Mouse (Mus musculus): ENCODE measurements around the gene Ddb2. TPM values are rescaled to one million over a fixed set of nuclear protein-coding genes. Genes with fewer than 3 reads are reported as not detected.

The Ddb2 gene
- 11.5 and 11.7 TPM in 2 replicates for polyA plus RNA-seq (2015; fragmentation: Nextera tagmentation; extraction: Ambion mirVana)

DNA sequence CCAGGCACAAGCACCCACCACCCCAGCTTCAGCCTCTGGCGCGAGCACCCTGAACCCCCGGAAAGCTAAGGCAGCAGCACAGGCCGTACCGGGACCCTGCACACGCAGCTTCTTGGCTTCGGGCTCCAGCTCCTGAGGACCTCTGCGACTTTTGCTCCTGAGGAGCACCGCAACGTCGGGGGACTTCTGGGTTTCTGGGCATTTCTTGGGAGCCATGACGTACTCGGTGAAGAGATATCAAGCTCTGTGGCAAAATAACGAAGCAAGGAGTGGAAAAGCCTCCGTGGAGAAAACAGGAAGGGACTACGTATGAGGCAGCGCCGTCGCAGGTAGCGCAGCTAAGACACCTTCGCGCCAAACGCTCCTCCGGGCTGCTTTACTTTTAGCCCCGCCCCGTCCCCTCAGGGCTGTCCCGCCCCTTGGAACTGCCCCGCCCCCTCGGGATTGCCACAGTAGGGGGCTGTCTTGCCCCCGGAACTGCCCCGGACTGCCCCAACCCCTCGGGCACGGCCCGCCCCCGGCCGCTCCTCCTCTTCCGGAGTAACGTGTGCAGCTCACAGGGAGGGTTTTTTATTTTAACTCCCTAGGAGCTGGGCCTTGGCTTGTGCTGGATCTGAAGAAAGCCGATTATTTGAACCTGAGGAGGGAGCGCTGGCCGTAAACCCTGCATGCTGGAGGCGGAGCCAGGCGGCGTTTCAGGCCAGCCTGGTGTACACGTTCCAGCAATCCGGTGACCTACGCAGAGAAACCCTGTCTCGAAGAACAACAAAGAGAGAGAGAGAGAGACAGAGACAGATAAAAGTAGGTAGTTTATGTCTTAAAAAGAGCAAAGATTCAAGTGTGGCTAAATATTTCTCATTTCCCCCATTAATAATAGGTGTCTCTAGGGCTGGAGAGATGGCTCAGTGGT lies at the start of gene Ddb2:
Gene Ddb2 (minus strand): TSS at position 382 of the 910 bp plus-strand sequence.
- Histone ChIP-seq H3K36me3 (ENCODE audit: control insufficient read depth, insufficient read depth) (no peaks in the 10 kb centered on the region), H3K27me3 (ENCODE audit: control insufficient read depth, insufficient read depth, low read length) (no peaks in the 10 kb centered on the region), H3K9me3 (replicated peaks; ENCODE audit: control insufficient read depth, low read length) (no peaks in the 10 kb centered on the region), H3K4me2 (ENCODE audit: low read depth, low read length) (peak within 1 kb of the TSS; percentile 90), H3K4me1 (ENCODE audit: control insufficient read depth, insufficient read depth, low read length) (peaks cover 5% of the 10 kb centered on the region), H3K27ac (ENCODE audit: low read length) (peak within 1 kb of the TSS; percentile 95), H3K4me3 (ENCODE audit: low read length) (peak within 1 kb of the TSS; percentile 72), H3K9ac (ENCODE audit: low read length) (peak within 1 kb of the TSS; percentile 81)
- WGBS, result under 1% methylated on average over 48 of the region's 48 CpGs
- peak; percentile 99 for ATAC-seq (replicated peaks; ENCODE audit: extremely low read depth, insufficient read depth, low FRiP score)

DNA sequence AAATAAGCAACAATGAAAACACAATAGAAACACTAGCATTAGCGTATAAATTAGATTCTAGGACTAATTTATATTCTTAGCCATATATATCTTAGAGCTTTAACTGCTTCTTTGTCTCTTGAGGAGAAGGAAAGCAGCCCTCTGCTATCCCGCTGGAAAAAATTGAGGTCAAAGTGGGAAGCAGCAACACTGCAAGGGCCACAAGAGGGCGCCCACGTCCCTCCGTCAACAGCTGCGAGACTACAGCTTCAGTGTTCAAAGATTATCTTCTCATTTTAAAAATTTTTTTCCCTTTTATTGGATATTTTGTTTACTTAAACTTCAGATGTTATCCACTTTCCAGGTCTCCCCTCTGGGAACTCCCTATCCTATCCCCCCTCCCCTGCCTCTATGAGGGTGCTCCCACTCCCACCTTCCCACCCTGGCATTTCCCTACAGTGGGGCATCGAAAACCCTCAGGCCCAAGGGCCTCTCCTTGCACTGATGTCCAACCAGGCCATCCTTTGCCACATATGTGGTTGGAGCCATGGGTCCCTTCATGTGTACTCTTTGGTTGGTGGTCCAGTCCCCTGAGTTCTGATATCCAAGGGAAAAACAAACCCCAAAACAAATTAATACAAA lies 49.2 kb upstream of the Ddb2 start:
- Histone ChIP-seq H3K27me3 (ENCODE audit: control insufficient read depth, insufficient read depth, low read length) (no peaks in the 10 kb centered on the region), H3K4me1 (ENCODE audit: control insufficient read depth, insufficient read depth, low read length) (peaks cover 24% of the 10 kb centered on the region), H3K9me3 (replicated peaks; ENCODE audit: control insufficient read depth, low read length) (no peaks in the 10 kb centered on the region), H3K9ac (ENCODE audit: low read length) (no peak overlapping the region), H3K27ac (ENCODE audit: low read length) (no peak overlapping the region), H3K4me2 (ENCODE audit: low read depth, low read length) (no peak overlapping the region), H3K4me3 (ENCODE audit: low read length) (no peak overlapping the region), H3K36me3 (ENCODE audit: control insufficient read depth, insufficient read depth) (no peaks in the 10 kb centered on the region)
- WGBS, result 13% methylated on average over 7 of the region's 7 CpGs
- ATAC-seq (replicated peaks; ENCODE audit: extremely low read depth, insufficient read depth, low FRiP score), result no peak

DNA sequence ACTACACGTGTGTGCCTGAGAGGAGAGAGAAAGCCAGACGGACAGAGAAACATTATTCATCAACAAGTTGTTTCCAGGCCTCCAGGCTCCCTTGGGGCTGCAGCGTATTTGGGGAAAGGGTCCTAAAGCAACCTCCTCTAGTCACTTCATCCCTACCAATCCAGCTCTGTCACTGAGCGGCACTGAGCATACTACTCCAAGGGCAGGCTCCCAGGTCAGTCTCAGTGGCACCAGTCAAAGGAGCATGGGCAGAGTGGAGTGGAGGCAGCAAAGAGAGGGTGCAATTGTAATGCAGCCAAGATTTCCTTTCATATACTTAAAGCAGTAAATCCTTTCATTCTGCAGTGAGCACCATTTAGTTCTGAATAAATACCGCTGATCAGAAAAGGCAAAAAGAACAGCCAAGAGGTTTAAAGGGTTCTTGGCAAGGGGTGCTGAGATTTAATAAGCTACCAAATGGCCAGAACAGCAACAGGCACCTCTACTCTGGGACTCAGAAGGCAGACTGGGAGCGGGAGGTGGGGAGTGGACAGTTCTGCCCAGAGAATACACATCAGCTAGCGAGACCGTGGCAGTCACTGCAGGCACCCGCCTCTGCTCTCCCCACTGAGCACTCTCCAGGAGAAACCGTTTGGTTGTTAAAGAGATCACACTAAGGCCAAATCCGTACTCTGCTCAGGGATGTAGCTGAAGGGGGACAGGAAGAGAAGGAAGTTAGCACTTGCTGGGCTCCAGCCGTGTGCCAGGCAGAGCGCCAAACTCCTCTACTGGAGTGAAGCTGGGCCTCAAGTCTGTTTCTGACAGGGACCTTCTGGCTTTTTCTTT lies 47.8 kb upstream of the Ddb2 start:
- H3K4me1 ChIP-seq (ENCODE audit: control insufficient read depth, insufficient read depth, low read length), result peaks cover 24% of the 10 kb centered on the region
- no peak overlapping the region for H3K4me2 ChIP-seq (ENCODE audit: low read depth, low read length)
- peak; percentile 26; the same call in 1 of the 2 replicates for ATAC-seq (replicated peaks; ENCODE audit: extremely low read depth, insufficient read depth, low FRiP score)
- H3K9me3 ChIP-seq (replicated peaks; ENCODE audit: control insufficient read depth, low read length), result no peaks in the 10 kb centered on the region
- no peak overlapping the region for H3K9ac ChIP-seq (ENCODE audit: low read length)
- H3K4me3 ChIP-seq (ENCODE audit: low read length), result no peak overlapping the region
- WGBS, result 45% methylated on average over 13 of the region's 13 CpGs
- no peaks in the 10 kb centered on the region for H3K27me3 ChIP-seq (ENCODE audit: control insufficient read depth, insufficient read depth, low read length)
- H3K27ac ChIP-seq (ENCODE audit: low read length), result no peak overlapping the region; the same call in 1 of the 2 replicates
- no peaks in the 10 kb centered on the region for H3K36me3 ChIP-seq (ENCODE audit: control insufficient read depth, insufficient read depth)

DNA sequence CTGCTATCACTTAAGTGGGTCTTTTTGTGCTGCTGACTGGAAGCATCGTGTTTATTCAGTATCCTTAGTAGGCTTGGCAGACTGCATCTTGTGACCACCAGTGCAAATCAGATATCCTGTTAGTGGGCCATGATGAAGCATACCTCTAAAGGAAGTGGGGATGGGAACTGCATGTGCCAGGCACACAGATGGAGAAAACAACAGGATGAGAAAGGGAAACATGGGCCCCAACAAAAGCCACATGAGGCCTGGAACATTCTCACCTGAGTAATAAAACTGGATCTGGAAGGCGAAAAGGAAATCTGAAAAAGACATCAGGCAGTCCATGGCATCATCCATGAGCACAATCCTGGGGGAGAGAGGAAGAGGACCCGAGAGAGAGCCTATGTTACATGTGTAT lies 47.2 kb upstream of the Ddb2 start:
- no peak overlapping the region for H3K9ac ChIP-seq (ENCODE audit: low read length)
- no peak overlapping the region for H3K27ac ChIP-seq (ENCODE audit: low read length)
- no peaks in the 10 kb centered on the region for H3K9me3 ChIP-seq (replicated peaks; ENCODE audit: control insufficient read depth, low read length)
- no peaks in the 10 kb centered on the region for H3K27me3 ChIP-seq (ENCODE audit: control insufficient read depth, insufficient read depth, low read length)
- peaks cover 24% of the 10 kb centered on the region for H3K4me1 ChIP-seq (ENCODE audit: control insufficient read depth, insufficient read depth, low read length)
- no peak overlapping the region for H3K4me2 ChIP-seq (ENCODE audit: low read depth, low read length)
- no peaks in the 10 kb centered on the region for H3K36me3 ChIP-seq (ENCODE audit: control insufficient read depth, insufficient read depth)
- WGBS, result 63% methylated on average over 3 of the region's 3 CpGs
- no peak overlapping the region for H3K4me3 ChIP-seq (ENCODE audit: low read length)
- no peak for ATAC-seq (replicated peaks; ENCODE audit: extremely low read depth, insufficient read depth, low FRiP score)

DNA sequence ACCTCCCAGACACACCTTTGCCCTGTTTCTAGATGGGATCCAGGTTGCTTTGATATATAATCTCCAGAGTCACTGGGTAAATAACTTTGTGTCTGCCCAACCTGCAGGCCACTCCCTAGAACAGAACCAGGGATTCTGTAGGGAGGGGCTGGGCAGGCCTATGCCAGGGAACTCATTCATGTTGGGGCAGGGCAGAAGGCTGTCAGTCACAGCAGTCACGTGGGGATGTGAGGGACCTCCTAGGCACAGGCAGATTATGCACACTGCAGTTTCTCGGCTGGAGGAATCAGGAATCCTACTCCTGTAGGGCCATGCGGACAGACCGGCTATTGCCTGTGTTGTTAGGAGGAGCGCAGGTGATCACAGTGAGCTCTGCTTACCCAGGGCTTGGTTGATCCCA lies 44.6 kb upstream of the Ddb2 start:
- no peaks in the 10 kb centered on the region for H3K27me3 ChIP-seq (ENCODE audit: control insufficient read depth, insufficient read depth, low read length)
- no peak overlapping the region for H3K4me3 ChIP-seq (ENCODE audit: low read length)
- 48% methylated on average over 5 of the region's 5 CpGs for WGBS
- H3K4me1 ChIP-seq (ENCODE audit: control insufficient read depth, insufficient read depth, low read length), result peaks cover 24% of the 10 kb centered on the region
- ATAC-seq (replicated peaks; ENCODE audit: extremely low read depth, insufficient read depth, low FRiP score), result 0 out of 2 replicates have a peak, but pooled peaks have one; percentile 24
- H3K36me3 ChIP-seq (ENCODE audit: control insufficient read depth, insufficient read depth), result no peaks in the 10 kb centered on the region
- no peak overlapping the region for H3K9ac ChIP-seq (ENCODE audit: low read length)
- no peak overlapping the region for H3K4me2 ChIP-seq (ENCODE audit: low read depth, low read length)
- no peak overlapping the region for H3K27ac ChIP-seq (ENCODE audit: low read length)
- no peaks in the 10 kb centered on the region for H3K9me3 ChIP-seq (replicated peaks; ENCODE audit: control insufficient read depth, low read length)

DNA sequence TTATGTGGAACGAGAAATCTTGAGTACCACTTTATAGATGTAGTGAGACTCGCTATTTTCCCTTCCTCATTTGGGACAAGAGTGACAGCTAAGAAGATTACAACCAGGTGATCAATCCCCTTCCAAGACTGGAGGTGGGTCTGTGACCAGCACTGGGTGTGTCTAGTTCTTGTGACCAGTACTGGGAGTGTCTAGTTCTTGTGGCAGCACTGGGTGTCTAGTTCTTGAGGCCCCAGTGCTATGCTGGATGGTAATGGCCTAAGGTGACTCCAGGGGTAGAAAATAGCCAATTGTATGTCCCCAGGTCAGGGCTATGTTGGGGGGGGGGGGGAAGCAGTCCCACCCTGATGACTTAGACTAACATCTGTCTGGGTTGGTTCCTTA lies 42.6 kb upstream of the Ddb2 start:
- 66% methylated on average over 2 of the region's 2 CpGs for whole genome bisulfite sequencing
- peaks cover 20% of the 10 kb centered on the region for H3K4me1 ChIP-seq (ENCODE audit: control insufficient read depth, insufficient read depth, low read length)
- H3K4me2 ChIP-seq (ENCODE audit: low read depth, low read length), result no peak overlapping the region
- no peak overlapping the region for H3K9ac ChIP-seq (ENCODE audit: low read length)
- H3K27me3 ChIP-seq (ENCODE audit: control insufficient read depth, insufficient read depth, low read length), result no peaks in the 10 kb centered on the region
- H3K27ac ChIP-seq (ENCODE audit: low read length), result no peak overlapping the region
- H3K4me3 ChIP-seq (ENCODE audit: low read length), result no peak overlapping the region
- ATAC-seq (replicated peaks; ENCODE audit: extremely low read depth, insufficient read depth, low FRiP score), result no peak
- H3K36me3 ChIP-seq (ENCODE audit: control insufficient read depth, insufficient read depth), result peaks cover 13% of the 10 kb centered on the region
- H3K9me3 ChIP-seq (replicated peaks; ENCODE audit: control insufficient read depth, low read length), result no peaks in the 10 kb centered on the region

DNA sequence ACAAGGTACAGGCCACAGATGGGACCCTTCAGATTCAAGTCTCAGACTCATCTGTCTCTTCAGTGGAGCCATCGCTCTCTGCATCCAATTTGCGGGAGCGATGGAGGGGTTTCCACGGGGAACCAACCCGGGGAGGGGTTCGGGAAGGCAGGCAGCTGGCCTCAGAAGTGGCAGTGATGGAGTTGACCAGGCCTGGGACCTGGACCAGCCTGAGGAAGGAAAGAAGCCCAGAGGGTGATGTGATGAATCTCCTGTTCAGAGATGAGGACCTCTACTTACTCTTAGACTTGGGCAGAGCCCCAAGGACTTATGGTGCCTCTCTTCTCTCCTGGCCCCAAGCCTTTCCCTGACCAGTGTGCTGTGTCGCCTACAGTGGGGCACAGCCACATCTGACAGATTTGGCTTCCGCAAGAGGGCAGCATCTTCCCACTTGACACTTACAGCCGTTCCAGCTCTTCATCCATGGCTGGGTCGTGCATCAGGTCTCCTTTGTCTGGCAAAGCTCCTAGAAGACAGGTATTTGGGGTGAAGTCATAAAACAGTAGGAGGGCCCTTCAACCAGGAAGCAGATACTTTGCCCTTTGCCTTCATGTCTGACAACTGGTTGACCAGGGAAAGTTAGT lies 42.1 kb upstream of the Ddb2 start:
- Histone ChIP-seq H3K9me3 (replicated peaks; ENCODE audit: control insufficient read depth, low read length) (no peaks in the 10 kb centered on the region), H3K9ac (ENCODE audit: low read length) (no peak overlapping the region), H3K4me1 (ENCODE audit: control insufficient read depth, insufficient read depth, low read length) (peaks cover 16% of the 10 kb centered on the region), H3K27me3 (ENCODE audit: control insufficient read depth, insufficient read depth, low read length) (no peaks in the 10 kb centered on the region), H3K27ac (ENCODE audit: low read length) (no peak overlapping the region), H3K36me3 (ENCODE audit: control insufficient read depth, insufficient read depth) (peaks cover 18% of the 10 kb centered on the region), H3K4me2 (ENCODE audit: low read depth, low read length) (no peak overlapping the region), H3K4me3 (ENCODE audit: low read length) (no peak overlapping the region)
- WGBS, result 38% methylated on average over 10 of the region's 10 CpGs
- 0 out of 2 replicates have a peak, but pooled peaks have one; percentile 49 for ATAC-seq (replicated peaks; ENCODE audit: extremely low read depth, insufficient read depth, low FRiP score)

DNA sequence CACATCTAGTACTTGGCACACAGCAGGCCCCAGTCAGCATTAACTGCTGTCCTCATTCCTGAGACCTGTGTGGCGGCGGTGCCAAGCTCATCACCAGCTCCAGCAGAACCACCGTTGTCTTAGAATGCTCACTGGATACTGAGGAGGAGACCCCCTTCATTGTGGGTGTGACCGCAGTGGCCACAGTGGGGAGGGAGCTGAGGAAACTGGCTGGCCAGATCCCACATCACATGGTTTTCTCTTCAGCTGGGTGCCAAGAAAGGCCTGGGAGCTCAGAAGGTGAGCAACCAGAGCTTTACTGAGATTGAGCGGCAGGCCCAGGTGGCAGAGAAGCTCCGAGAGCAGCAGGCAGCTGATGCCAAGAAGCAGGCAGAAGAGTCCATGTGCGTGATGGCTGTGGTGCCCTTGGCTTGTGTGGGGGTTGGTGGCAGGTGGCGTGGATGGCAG lies 32.9 kb upstream of the Ddb2 start:
- H3K4me1 ChIP-seq (ENCODE audit: control insufficient read depth, insufficient read depth, low read length), result peaks cover 4% of the 10 kb centered on the region; the same call in 1 of the 2 replicates
- no peaks in the 10 kb centered on the region for H3K9me3 ChIP-seq (replicated peaks; ENCODE audit: control insufficient read depth, low read length)
- no peak overlapping the region for H3K9ac ChIP-seq (ENCODE audit: low read length)
- H3K27ac ChIP-seq (ENCODE audit: low read length), result no peak overlapping the region
- no peak overlapping the region for H3K4me2 ChIP-seq (ENCODE audit: low read depth, low read length)
- WGBS, result 94% methylated on average over 8 of the region's 8 CpGs
- H3K36me3 ChIP-seq (ENCODE audit: control insufficient read depth, insufficient read depth), result peaks cover 61% of the 10 kb centered on the region
- no peaks in the 10 kb centered on the region for H3K27me3 ChIP-seq (ENCODE audit: control insufficient read depth, insufficient read depth, low read length)
- no peak overlapping the region for H3K4me3 ChIP-seq (ENCODE audit: low read length)
- ATAC-seq (replicated peaks; ENCODE audit: extremely low read depth, insufficient read depth, low FRiP score), result no peak
